Comparison of ENCODE assay signal across 16 mouse cellular contexts in genomic region chr6:136491631-136492030, GRCm38 (mm10). TPM values are rescaled to one million over a fixed set of nuclear protein-coding genes. Genes with fewer than 3 reads are reported as not detected.
DNase-seq lines count a peak whose midpoint lies in the region; ATAC-seq lines count a peak whose summit lies in the region.
"Had no signal": no experiment of that assay in that cellular context is flagged by ENCODE, and none has a peak within 500 bp of the region (broad histone marks: within the 10 kb centered on the region; RNA-seq: fewer than 3 reads in every experiment).

No protein-coding gene starts in this region.

- H3K9ac ChIP-seq in heart, embryonic 16.5 days (ENCODE audit: low read length): no peak overlapping the region
- H3K9ac ChIP-seq: forebrain, embryonic 12.5 days; hindbrain, embryonic 12.5 days; limb, embryonic 15.5 days had no signal

- no peak overlapping the region for H3K4me3 ChIP-seq in heart, embryonic 16.5 days (ENCODE audit: low read length)
- H3K4me3 ChIP-seq: forebrain, embryonic 12.5 days; hindbrain, embryonic 12.5 days; left cerebral cortex, adult 2 months; limb, embryonic 15.5 days; megakaryocyte, embryonic 14.5 days had no signal

- no peak for ATAC-seq in heart, embryonic 16.5 days (replicated peaks; ENCODE audit: extremely low read depth, insufficient read depth, low FRiP score)
- no peak for ATAC-seq in megakaryocyte progenitor cell, adult 5-6 weeks (replicated peaks; ENCODE audit: poor library complexity)

- H3K27me3 ChIP-seq in heart, embryonic 16.5 days (ENCODE audit: control insufficient read depth, insufficient read depth, low read length): no peaks in the 10 kb centered on the region
- H3K27me3 ChIP-seq: forebrain, embryonic 12.5 days; limb, embryonic 15.5 days; megakaryocyte, embryonic 14.5 days had no signal

- no peak overlapping the region for H3K4me2 ChIP-seq in heart, embryonic 16.5 days (ENCODE audit: low read depth, low read length)
- H3K4me2 ChIP-seq: forebrain, embryonic 12.5 days; hindbrain, embryonic 12.5 days; limb, embryonic 15.5 days had no signal

- peak overlapping the region; percentile 13 for H3K27ac ChIP-seq in heart, embryonic 16.5 days (ENCODE audit: low read length)
- H3K27ac ChIP-seq: forebrain, embryonic 12.5 days; hindbrain, embryonic 12.5 days; left cerebral cortex, adult 2 months; limb, embryonic 15.5 days had no signal

- H3K36me3 ChIP-seq in heart, embryonic 16.5 days (ENCODE audit: control insufficient read depth, insufficient read depth): no peaks in the 10 kb centered on the region
- H3K36me3 ChIP-seq: forebrain, embryonic 12.5 days; hindbrain, embryonic 12.5 days; limb, embryonic 15.5 days had no signal

- no peak for DNase-seq in heart, adult 18-20 months
- DNase-seq in CD4-positive helper T cell, adult 2 months (ENCODE audit: low read depth, low spot score): peak; percentile 70
- DNase-seq in T-cell, adult 2 months (ENCODE audit: low spot score): peak; percentile 54
- DNase-seq in naive thymus-derived CD4-positive, alpha-beta T cell, adult 2 months (ENCODE audit: low read depth): peak; percentile 64
- DNase-seq in left cerebral cortex, adult 18-20 months (ENCODE audit: low spot score in 2 of 2): no peak
- DNase-seq: adrenal gland, postnatal 36 days; cerebellum, adult 11 months; kidney, adult 8-10 months; lung, adult 2 months had no signal

- peaks cover 8% of the 10 kb centered on the region; the same call in 1 of the 2 replicates for H3K4me1 ChIP-seq in heart, embryonic 16.5 days (ENCODE audit: control insufficient read depth, insufficient read depth, low read length)
- H3K4me1 ChIP-seq: forebrain, embryonic 12.5 days; hindbrain, embryonic 12.5 days; limb, embryonic 15.5 days had no signal

- H3K9me3 ChIP-seq in heart, embryonic 16.5 days (replicated peaks; ENCODE audit: control insufficient read depth, low read length): 0 out of 2 replicates have a peak, but pooled peaks cover 2% of the 10 kb centered on the region
- H3K9me3 ChIP-seq: forebrain, embryonic 12.5 days; hindbrain, embryonic 12.5 days; limb, embryonic 15.5 days had no signal

- WGBS in heart, embryonic 16.5 days: 74% methylated on average over 5 of the region's 5 CpGs

RNA-seq across cellular contexts. Expression of gene Atf7ip, which starts 14.3 kb away (rescaled TPM):
- 27.9 and 31.4 TPM in 2 replicates for polyA plus RNA-seq in heart, embryonic 16.5 days (2015; fragmentation: Nextera tagmentation; extraction: Ambion mirVana)
- total RNA-seq in heart, adult 18-20 months (2021): 10 to 100 TPM; 59.7 to 88.7 TPM
- 83.1 and 106 TPM in 2 replicates for total RNA-seq in megakaryocyte progenitor cell, adult 5-6 weeks (2015)
- total RNA-seq in megakaryocyte progenitor cell, adult 5-6 weeks (2017): 30.1 and 39.4 TPM in 2 replicates
- total RNA-seq in left cerebral cortex, adult 18-20 months (2021): 100 to 1,000 TPM in 1 of 2 experiments, 10 to 100 TPM in 1; 94.9 to 124 TPM

Comparison
In these comparisons a context has a peak if more than half of its experiments do, and no peak if none do; other contexts are left out.
1. DNase-seq: peak in CD4-positive helper T cell, adult 2 months (single experiment), T-cell, adult 2 months (single experiment) and naive thymus-derived CD4-positive, alpha-beta T cell, adult 2 months (single experiment); none in heart, adult 18-20 months (0 of 2) and left cerebral cortex, adult 18-20 months (0 of 2).